Mouse (Mus musculus) thymus, adult 2 months (tissue): ENCODE measurements at regions not wholly inside any gene's neighbourhood (a gene's known extent, or its start where the extent isn't known, plus 50 kb on each side); places are given as distances from the start of the nearest gene placed in this dataset.

ENCODE experiments used
- CTCF ChIP-seq: fragments of 200-500 bp; IDR thresholded peaks from 2 replicates; pipeline ENCODE4 v1.5.1; 2012; ENCODE audit warnings: mild to moderate bottlenecking, control low read depth, low read length, moderate library complexity, borderline replicate concordance; ENCODE audit not compliant: control insufficient read depth, poor library complexity, insufficient read depth; ENCODE audit errors: extremely low read depth
- POLR2A ChIP-seq: fragments of 200-500 bp; IDR thresholded peaks from 2 replicates; pipeline ENCODE4 v1.6.1; 2012; ENCODE audit warnings: mild to moderate bottlenecking, low read length, control low read depth, moderate library complexity; ENCODE audit not compliant: control insufficient read depth, poor library complexity, insufficient read depth; ENCODE audit errors: extremely low read depth

DNA sequence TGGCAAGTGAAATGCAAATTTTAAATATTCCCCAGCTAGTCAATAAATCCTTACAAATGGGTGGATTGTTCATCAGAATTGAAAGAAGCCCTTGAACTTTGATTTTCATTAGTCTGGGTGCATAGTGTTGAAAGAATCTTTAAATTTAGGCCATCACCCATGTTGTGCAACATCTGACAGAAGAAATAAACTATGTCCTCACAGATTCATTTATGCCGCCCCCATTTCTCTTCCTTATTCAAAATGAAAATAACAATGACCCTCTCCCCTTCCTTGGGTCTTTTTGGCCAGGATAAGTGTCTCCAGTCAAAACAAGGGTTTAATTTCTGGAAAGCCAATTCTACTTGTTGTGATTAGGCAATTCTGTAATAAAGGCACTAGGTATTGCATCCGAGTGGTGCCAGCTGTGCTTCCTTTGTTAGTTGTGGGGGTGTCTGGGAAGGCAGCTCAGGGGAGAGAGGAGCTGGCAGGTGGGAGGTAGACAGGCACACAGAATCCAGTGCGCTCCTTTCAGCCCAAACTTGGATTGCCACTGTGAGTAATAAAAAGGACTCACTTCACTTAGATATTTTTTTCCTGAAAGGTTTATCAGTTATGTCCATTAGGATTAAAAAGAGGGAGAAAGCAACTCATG, 233.7 kb downstream of the 4930474N05Rik start:
- TF ChIP-seq CTCF (no peak), POLR2A (no peak)
